In genomic region chr4:148087091-148087906, GRCm38 (mm10) we compare ENCODE assay signal across 8 mouse cellular contexts. TPM values are rescaled to one million over a fixed set of nuclear protein-coding genes. Genes with fewer than 3 reads are reported as not detected.
DNase-seq lines count a peak whose midpoint lies in the region; ATAC-seq and TF ChIP-seq lines count a peak whose summit lies in the region.

No protein-coding gene starts in this region.

- H3K4me3 ChIP-seq in liver, adult 2 months (ENCODE audit: insufficient read depth, low read depth, low read length) = peak overlapping the region; percentile 71
- peak overlapping the region; percentile 83 for H3K4me3 ChIP-seq in embryonic facial prominence, embryonic 13.5 days
- peak overlapping the region; percentile 89 for H3K4me3 ChIP-seq in heart, embryonic 16.5 days (ENCODE audit: low read length)
- peak overlapping the region; percentile 84 for H3K4me3 ChIP-seq in midbrain, embryonic 10.5 days

- no peaks in the 10 kb centered on the region for H3K36me3 ChIP-seq in liver, adult 2 months (ENCODE audit: control insufficient read depth, insufficient read depth, low read length)
- no peaks in the 10 kb centered on the region for H3K36me3 ChIP-seq in embryonic facial prominence, embryonic 13.5 days
- no peaks in the 10 kb centered on the region for H3K36me3 ChIP-seq in heart, embryonic 16.5 days (ENCODE audit: control insufficient read depth, insufficient read depth)
- no peaks in the 10 kb centered on the region for H3K36me3 ChIP-seq in midbrain, embryonic 10.5 days

- H3K79me2 ChIP-seq in liver, adult 2 months (ENCODE audit: control insufficient read depth, insufficient read depth, low read length) = no peaks in the 10 kb centered on the region

- 0 out of 2 replicates have a peak, but pooled peaks have one; percentile 8 for ATAC-seq in embryonic facial prominence, embryonic 13.5 days (ENCODE audit: insufficient number of reproducible peaks, insufficient read depth, low FRiP score, low TSS enrichment, low read depth)
- peak; percentile 46 for ATAC-seq in heart, embryonic 16.5 days (replicated peaks; ENCODE audit: extremely low read depth, insufficient read depth, low FRiP score)
- ATAC-seq in megakaryocyte-erythroid progenitor cell, adult 5-6 weeks (replicated peaks; ENCODE audit: low FRiP score, low TSS enrichment, poor library complexity, severe bottlenecking) = no peak; the same call in 1 of the 2 replicates

- H3K4me1 ChIP-seq in liver, adult 2 months (ENCODE audit: control insufficient read depth, insufficient read depth, low read length) = no peaks in the 10 kb centered on the region
- peaks cover 30% of the 10 kb centered on the region for H3K4me1 ChIP-seq in embryonic facial prominence, embryonic 13.5 days
- peaks cover 42% of the 10 kb centered on the region for H3K4me1 ChIP-seq in heart, embryonic 16.5 days (ENCODE audit: control insufficient read depth, insufficient read depth, low read length)
- H3K4me1 ChIP-seq in midbrain, embryonic 10.5 days = peaks cover 70% of the 10 kb centered on the region

- peak overlapping the region; percentile 43 for H3K27ac ChIP-seq in liver, adult 2 months (replicated peaks; ENCODE audit: insufficient read depth, low read depth, low read length)
- 0 out of 2 replicates have a peak overlapping the region, but pooled peaks have one; percentile 22 for H3K27ac ChIP-seq in embryonic facial prominence, embryonic 13.5 days
- peak overlapping the region; percentile 85 for H3K27ac ChIP-seq in heart, embryonic 16.5 days (ENCODE audit: low read length)
- H3K27ac ChIP-seq in midbrain, embryonic 10.5 days (replicated peaks) = peak overlapping the region; percentile 93

- no peak for DNase-seq in liver, adult 2 months (ENCODE audit: extremely low read depth, low read depth, low spot score)
- DNase-seq in liver = no peak
- DNase-seq in kidney, postnatal 25 days = peak; percentile 60 to 69
- DNase-seq in midbrain, embryonic 10.5 days (ENCODE audit: low spot score) = no peak
- no peak for DNase-seq in layer of hippocampus, adult 8-10 months (ENCODE audit: low spot score in 2 of 2)

- H3K9ac ChIP-seq in liver, adult 2 months (ENCODE audit: low read depth, low read length) = peak overlapping the region; percentile 78
- H3K9ac ChIP-seq in embryonic facial prominence, embryonic 13.5 days = peak overlapping the region; percentile 88
- H3K9ac ChIP-seq in heart, embryonic 16.5 days (ENCODE audit: low read length) = peak overlapping the region; percentile 92

- WGBS in liver, adult 2 months = 30% methylated on average over 30 of the region's 30 CpGs
- 6% methylated on average over 30 of the region's 30 CpGs for WGBS in embryonic facial prominence, embryonic 13.5 days
- 3% methylated on average over 29 of the region's 30 CpGs for WGBS in heart, embryonic 16.5 days
- whole genome bisulfite sequencing in midbrain, embryonic 10.5 days = 4% methylated on average over 29 of the region's 30 CpGs

- H3K9me3 ChIP-seq in embryonic facial prominence, embryonic 13.5 days = no peaks in the 10 kb centered on the region
- no peaks in the 10 kb centered on the region for H3K9me3 ChIP-seq in heart, embryonic 16.5 days (replicated peaks; ENCODE audit: control insufficient read depth, low read length)
- no peaks in the 10 kb centered on the region for H3K9me3 ChIP-seq in midbrain, embryonic 10.5 days (replicated peaks)

- H3K27me3 ChIP-seq in liver, adult 2 months (ENCODE audit: control insufficient read depth, insufficient read depth, low read length) = no peaks in the 10 kb centered on the region
- no peaks in the 10 kb centered on the region for H3K27me3 ChIP-seq in embryonic facial prominence, embryonic 13.5 days
- no peaks in the 10 kb centered on the region for H3K27me3 ChIP-seq in heart, embryonic 16.5 days (ENCODE audit: control insufficient read depth, insufficient read depth, low read length)
- H3K27me3 ChIP-seq in midbrain, embryonic 10.5 days (ENCODE audit: low read depth, poor library complexity, severe bottlenecking) = peaks cover 14% of the 10 kb centered on the region; the same call in 1 of the 2 replicates

- TF ChIP-seq CTCF in liver, adult 2 months (IDR thresholded peaks at IDR 0.05; ENCODE audit: low read depth, low read length) = no peak

- H3K4me2 ChIP-seq in embryonic facial prominence, embryonic 13.5 days = peak overlapping the region; percentile 85
- H3K4me2 ChIP-seq in heart, embryonic 16.5 days (ENCODE audit: low read depth, low read length) = peak overlapping the region; percentile 68

- TF ChIP-seq POLR2A in liver, adult 2 months (IDR thresholded peaks at IDR 0.05; ENCODE audit: extremely low read depth, insufficient read depth, low read length) = no peak

RNA-seq across cellular contexts. Expression of gene Agtrap, which starts 0.5 kb away (rescaled TPM):
- 2.1 and 2.4 TPM in 2 replicates for total RNA-seq in liver, adult 2 months (2014; rRNA removed)
- polyA plus RNA-seq in liver, adult 2 months (2012; rRNA removed) = 3.7 TPM in 2 replicates
- polyA plus RNA-seq in embryonic facial prominence, embryonic 13.5 days (2015; fragmentation: Nextera tagmentation; extraction: Ambion mirVana) = 9.7 and 10.1 TPM in 2 replicates
- polyA plus RNA-seq in heart, embryonic 16.5 days (2015; fragmentation: Nextera tagmentation; extraction: Ambion mirVana) = 17.2 and 17.9 TPM in 2 replicates
- 16.4 and 17.4 TPM in 2 replicates for polyA plus RNA-seq in midbrain, embryonic 10.5 days (2016; fragmentation: Nextera tagmentation; extraction: Ambion mirVana)
- 15.4 and 26.3 TPM in 2 replicates for total RNA-seq in megakaryocyte-erythroid progenitor cell, adult 5-6 weeks (2014; fragmentation: Nextera tagmentation)
- total RNA-seq in megakaryocyte-erythroid progenitor cell, adult 5-6 weeks (2017) = 11.6 and 20.4 TPM in 2 replicates
- 10 to 100 TPM in 2 of 4 experiments, 1 to 10 TPM in 2; 7.0 to 12.8 (median 9.1) TPM for total RNA-seq in layer of hippocampus, adult 8-10 months (2022)

RNA-seq across cellular contexts. Expression of gene Mad2l2, which starts 42.9 kb away (rescaled TPM):
- 8.1 and 8.9 TPM in 2 replicates for total RNA-seq in liver, adult 2 months (2014; rRNA removed)
- polyA plus RNA-seq in liver, adult 2 months (2012; rRNA removed) = 49.6 and 58.5 TPM in 2 replicates
- 70.6 and 76.3 TPM in 2 replicates for polyA plus RNA-seq in embryonic facial prominence, embryonic 13.5 days (2015; fragmentation: Nextera tagmentation; extraction: Ambion mirVana)
- polyA plus RNA-seq in heart, embryonic 16.5 days (2015; fragmentation: Nextera tagmentation; extraction: Ambion mirVana) = 35.5 and 36.0 TPM in 2 replicates
- polyA plus RNA-seq in midbrain, embryonic 10.5 days (2016; fragmentation: Nextera tagmentation; extraction: Ambion mirVana) = 72.6 and 85.2 TPM in 2 replicates
- total RNA-seq in megakaryocyte-erythroid progenitor cell, adult 5-6 weeks (2014; fragmentation: Nextera tagmentation) = 25.1 and 28.9 TPM in 2 replicates
- total RNA-seq in megakaryocyte-erythroid progenitor cell, adult 5-6 weeks (2017) = 5.8 and 10.9 TPM in 2 replicates
- 10 to 100 TPM; 12.5 to 17.7 (median 15.6) TPM for total RNA-seq in layer of hippocampus, adult 8-10 months (2022)

RNA-seq across cellular contexts. Expression of gene Draxin, which starts 43.2 kb away (rescaled TPM):
- total RNA-seq in liver, adult 2 months (2014; rRNA removed) = not detected in 2 replicates
- polyA plus RNA-seq in liver, adult 2 months (2012; rRNA removed) = not detected in 2 replicates
- polyA plus RNA-seq in embryonic facial prominence, embryonic 13.5 days (2015; fragmentation: Nextera tagmentation; extraction: Ambion mirVana) = 0.78 and 1.1 TPM in 2 replicates
- 0.02 TPM in 1 of 2 replicates, not detected in the other for polyA plus RNA-seq in heart, embryonic 16.5 days (2015; fragmentation: Nextera tagmentation; extraction: Ambion mirVana)
- polyA plus RNA-seq in midbrain, embryonic 10.5 days (2016; fragmentation: Nextera tagmentation; extraction: Ambion mirVana) = 5.3 and 7.5 TPM in 2 replicates
- total RNA-seq in megakaryocyte-erythroid progenitor cell, adult 5-6 weeks (2014; fragmentation: Nextera tagmentation) = not detected in 2 replicates
- total RNA-seq in megakaryocyte-erythroid progenitor cell, adult 5-6 weeks (2017) = not detected in 2 replicates
- total RNA-seq in layer of hippocampus, adult 8-10 months (2022) = under 1 TPM; 0.23 to 0.37 (median 0.26) TPM

RNA-seq across cellular contexts. Expression of gene Mthfr, which starts 48.4 kb away (rescaled TPM):
- total RNA-seq in liver, adult 2 months (2014; rRNA removed) = 4.1 and 6.2 TPM in 2 replicates
- 11.8 and 12.9 TPM in 2 replicates for polyA plus RNA-seq in liver, adult 2 months (2012; rRNA removed)
- 20.8 and 22.4 TPM in 2 replicates for polyA plus RNA-seq in embryonic facial prominence, embryonic 13.5 days (2015; fragmentation: Nextera tagmentation; extraction: Ambion mirVana)
- 11.7 and 13.9 TPM in 2 replicates for polyA plus RNA-seq in heart, embryonic 16.5 days (2015; fragmentation: Nextera tagmentation; extraction: Ambion mirVana)
- 25.4 and 33.3 TPM in 2 replicates for polyA plus RNA-seq in midbrain, embryonic 10.5 days (2016; fragmentation: Nextera tagmentation; extraction: Ambion mirVana)
- 2.2 and 5.8 TPM in 2 replicates for total RNA-seq in megakaryocyte-erythroid progenitor cell, adult 5-6 weeks (2014; fragmentation: Nextera tagmentation)
- 3.3 and 4.0 TPM in 2 replicates for total RNA-seq in megakaryocyte-erythroid progenitor cell, adult 5-6 weeks (2017)
- 10 to 100 TPM; 32.7 to 41.0 (median 38.5) TPM for total RNA-seq in layer of hippocampus, adult 8-10 months (2022)

RNA-seq across cellular contexts. Expression of gene Clcn6, which starts 48.7 kb away (rescaled TPM):
- total RNA-seq in liver, adult 2 months (2014; rRNA removed) = 1.8 and 2.8 TPM in 2 replicates
- polyA plus RNA-seq in liver, adult 2 months (2012; rRNA removed) = 2.0 and 5.3 TPM in 2 replicates
- polyA plus RNA-seq in embryonic facial prominence, embryonic 13.5 days (2015; fragmentation: Nextera tagmentation; extraction: Ambion mirVana) = 8.7 and 8.8 TPM in 2 replicates
- polyA plus RNA-seq in heart, embryonic 16.5 days (2015; fragmentation: Nextera tagmentation; extraction: Ambion mirVana) = 6.8 and 7.1 TPM in 2 replicates
- 15.6 and 20.4 TPM in 2 replicates for polyA plus RNA-seq in midbrain, embryonic 10.5 days (2016; fragmentation: Nextera tagmentation; extraction: Ambion mirVana)
- 5.6 and 6.9 TPM in 2 replicates for total RNA-seq in megakaryocyte-erythroid progenitor cell, adult 5-6 weeks (2014; fragmentation: Nextera tagmentation)
- 2.9 and 4.4 TPM in 2 replicates for total RNA-seq in megakaryocyte-erythroid progenitor cell, adult 5-6 weeks (2017)
- total RNA-seq in layer of hippocampus, adult 8-10 months (2022) = 10 to 100 TPM; 81.7 to 89.6 (median 84.8) TPM

Comparison
In these comparisons a context has a peak if more than half of its experiments do, and no peak if none do; other contexts are left out.
1. DNase-seq: peak in kidney, postnatal 25 days (2 of 2); none in liver, adult 2 months (single experiment), liver (single experiment), midbrain, embryonic 10.5 days (single experiment) and layer of hippocampus, adult 8-10 months (0 of 2).
2. H3K27ac ChIP-seq: peak in every context shown above with its lines; median percentile 93 in midbrain, embryonic 10.5 days; 85 in heart, embryonic 16.5 days; 43 in liver, adult 2 months; 22 in embryonic facial prominence, embryonic 13.5 days.
3. Peak in every context shown above with its lines, with median percentiles within 50 percentile points of each other: H3K4me3 ChIP-seq and H3K9ac ChIP-seq.